Mouse (Mus musculus) lung, postnatal 0 days (tissue): ENCODE data around the gene Znrf3. TPM values are rescaled to one million over a fixed set of nuclear protein-coding genes. Genes with fewer than 3 reads are reported as not detected.

Source experiments
- ATAC-seq: fragments of 200-750 bp; cut with Nextera tagmentation; 2 replicates; pipeline ENCODE4 v1.8.0; 2017; ENCODE audit warnings: moderate library complexity
- DNase-seq: peaks from one replicate; pipeline ENCODE4 v3.0.0-alpha.2; 2016; ENCODE audit warnings: low spot score
- H3K27ac ChIP-seq: fragments of 300-500 bp; sonication (generic); 2 replicates; pipeline ENCODE4 v1.5.1; 2014; ENCODE audit warnings: antibody characterized with exemption, mild to moderate bottlenecking, low read length, mixed read lengths
- H3K27me3 ChIP-seq: fragments of 300-500 bp; sonication (generic); replicated peaks from 2 replicates; pipeline ENCODE4 v1.6.1; 2014; ENCODE audit warnings: low read length, mixed read lengths; ENCODE audit not compliant: insufficient read depth
- H3K36me3 ChIP-seq: fragments of 300-500 bp; sonication (generic); 2 replicates; pipeline ENCODE4 v1.6.1; 2014; ENCODE audit warnings: low read length, mixed read lengths; ENCODE audit not compliant: insufficient read depth
- H3K4me1 ChIP-seq: fragments of 300-500 bp; sonication (generic); 2 replicates; pipeline ENCODE4 v1.6.1; 2014; ENCODE audit warnings: antibody characterized with exemption, low read depth, low read length, mixed read lengths; ENCODE audit not compliant: insufficient read depth
- H3K4me2 ChIP-seq: fragments of 300-500 bp; sonication (generic); replicated peaks from 2 replicates; pipeline ENCODE4 v1.6.1; 2014; ENCODE audit warnings: low read depth, mild to moderate bottlenecking, low read length, moderate library complexity, mixed read lengths
- H3K4me3 ChIP-seq: fragments of 300-500 bp; sonication (generic); 2 replicates; pipeline ENCODE4 v1.5.1; 2014; ENCODE audit warnings: low read depth, low read length
- H3K9ac ChIP-seq: fragments of 300-500 bp; sonication (generic); replicated peaks from 2 replicates; pipeline ENCODE4 v1.6.1; 2014; ENCODE audit warnings: low read depth, mild to moderate bottlenecking
- H3K9me3 ChIP-seq: fragments of 300-500 bp; sonication (generic); 2 replicates; pipeline ENCODE4 v1.6.1; 2016; ENCODE audit warnings: low read length, mixed read lengths
- CTCF ChIP-seq: IDR thresholded peaks from 2 replicates; pipeline ENCODE4 v1.5.1; 2016; ENCODE audit warnings: antibody characterized with exemption, mild to moderate bottlenecking
- EP300 ChIP-seq: IDR thresholded peaks from 2 replicates; pipeline ENCODE4 v1.6.1; 2016; ENCODE audit warnings: antibody characterized with exemption, mild to moderate bottlenecking, control low read depth
- WGBS: fragments of 180-500 bp; shearing (Covaris S2); extraction: QIAGEN DNeasy Blood & Tissue Kit; methylation state at CpG from one replicate; pipeline ENCODE4 v1.1.7; 2014; 5-methylcytosine and 5-hydroxymethylcytosine counted together
- polyA plus RNA-seq: library from polyadenylated mRNA; unstranded; fragments of >200 nt; fragmentation: Nextera tagmentation; extraction: Ambion mirVana; gene quantifications from 2 replicates; pipeline ENCODE4 v1.2.1, GENCODE M21; 2015

Gene Znrf3
- polyA plus RNA-seq, 1 experiment from 2014 or later = 16.3 TPM

DNA sequence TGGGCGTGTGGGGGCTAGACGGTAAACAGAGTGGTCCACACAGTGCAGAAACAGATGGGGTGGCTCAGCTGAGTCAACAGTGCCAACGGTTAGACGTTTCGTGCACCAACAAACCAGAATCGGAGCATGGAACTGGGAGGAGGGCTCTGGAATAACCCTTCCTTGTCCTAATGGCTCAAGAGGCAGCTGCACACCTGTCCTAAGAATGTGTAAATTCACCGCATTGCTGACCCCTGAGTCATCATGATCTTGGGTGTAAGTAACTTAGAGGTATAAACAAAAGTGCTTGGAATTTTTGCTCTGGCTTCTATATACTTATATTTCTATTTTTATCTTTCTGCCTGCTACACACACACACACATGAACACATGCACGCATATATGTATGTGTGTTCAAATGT is 202.5 kb downstream of the Znrf3 start:
- H3K9me3 ChIP-seq = no peaks in the 10 kb centered on the region
- DNase-seq = peak; percentile 81
- H3K9ac ChIP-seq = no peak overlapping the region
- 53% methylated on average over 8 of the region's 8 CpGs for WGBS
- H3K4me2 ChIP-seq = no peak overlapping the region
- no peak overlapping the region for H3K4me3 ChIP-seq
- peak; percentile 57 for ATAC-seq
- TF ChIP-seq EP300 = peak; percentile 95
- no peak for TF ChIP-seq CTCF
- H3K36me3 ChIP-seq = no peaks in the 10 kb centered on the region
- no peaks in the 10 kb centered on the region for H3K27me3 ChIP-seq
- peak overlapping the region; percentile 71 for H3K27ac ChIP-seq
- peaks cover 22% of the 10 kb centered on the region; the same call in 1 of the 2 replicates for H3K4me1 ChIP-seq

DNA sequence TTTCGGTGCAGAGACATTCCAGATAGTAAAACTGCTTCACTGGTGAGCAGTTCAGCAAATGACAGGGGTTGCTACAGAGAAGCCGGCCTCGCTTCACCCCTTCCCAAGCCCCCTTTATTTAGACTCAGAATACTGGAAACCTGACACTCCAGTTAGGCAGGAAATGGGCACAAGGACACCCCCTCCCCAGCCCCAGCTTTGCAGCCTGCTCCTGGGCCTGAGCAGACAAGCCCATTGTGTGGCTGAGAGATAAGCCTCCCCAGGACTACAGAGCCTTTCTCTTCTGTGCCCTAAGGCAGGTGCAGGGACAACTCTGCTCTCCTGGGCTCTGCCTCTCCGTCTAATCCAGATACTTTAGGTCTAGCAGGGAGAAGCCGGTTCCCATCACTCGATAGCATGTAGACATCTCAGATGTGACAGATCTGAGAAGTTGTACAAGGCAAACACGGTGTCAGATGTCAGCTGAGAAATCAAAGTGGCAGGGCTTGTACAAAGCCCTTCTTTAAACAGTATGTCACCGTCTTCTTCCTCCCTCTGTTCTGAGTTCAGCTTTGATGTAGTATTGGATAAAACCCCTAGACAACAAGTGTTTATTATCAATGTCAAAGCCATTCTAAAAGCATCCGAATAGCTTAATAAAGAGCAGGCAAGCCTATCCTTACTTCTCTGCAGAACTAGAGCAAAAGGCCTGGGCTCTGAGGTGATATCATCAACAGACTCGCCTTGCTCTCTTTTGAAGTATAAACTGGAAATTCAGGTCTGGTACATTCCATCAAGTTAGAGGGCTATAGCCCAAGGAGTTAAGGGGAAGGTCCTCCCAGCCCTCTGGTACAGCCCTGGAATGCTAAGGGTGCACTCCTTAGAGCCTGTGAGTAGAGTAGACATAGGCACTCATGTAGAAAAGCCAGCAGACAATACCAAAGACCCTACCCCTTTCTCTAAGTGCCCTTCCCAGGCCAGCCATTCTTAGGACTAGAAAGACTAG is 204.6 kb downstream of the Znrf3 start:
- peaks cover 14% of the 10 kb centered on the region; the same call in 1 of the 2 replicates for H3K4me1 ChIP-seq
- WGBS = 12% methylated on average over 10 of the region's 10 CpGs
- H3K9me3 ChIP-seq = no peaks in the 10 kb centered on the region
- H3K4me2 ChIP-seq = no peak overlapping the region
- H3K36me3 ChIP-seq = no peaks in the 10 kb centered on the region
- no peak overlapping the region for H3K4me3 ChIP-seq
- ATAC-seq (peak; percentile 91), DNase-seq (peak; percentile 94)
- no peak overlapping the region for H3K9ac ChIP-seq
- no peaks in the 10 kb centered on the region for H3K27me3 ChIP-seq
- TF ChIP-seq CTCF (no peak), EP300 (peak; percentile 95)
- peak overlapping the region; percentile 92 for H3K27ac ChIP-seq

Other genes starting within 250 kb of the Znrf3 start
- gene Kremen1, start 183.3 kb downstream of the Znrf3 start, polyA plus RNA-seq = 13.3 and 14.7 TPM in 2 replicates
- 211 and 242 TPM in 2 replicates for gene Xbp1, start 75.8 kb upstream of the Znrf3 start, polyA plus RNA-seq
- gene Ccdc117, start 97.3 kb upstream of the Znrf3 start, polyA plus RNA-seq = 13.4 and 13.9 TPM in 2 replicates
- gene Ankrd36, start 124.8 kb upstream of the Znrf3 start, polyA plus RNA-seq = 0.15 TPM in 1 of 2 replicates, not detected in the other